Mouse (Mus musculus): ENCODE measurements around the gene Adgrg1. TPM values are rescaled to one million over a fixed set of nuclear protein-coding genes. Genes with fewer than 3 reads are reported as not detected.

Adgrg1 gene
- 124 and 249 TPM in 2 replicates for polyA plus RNA-seq (2012)

DNA sequence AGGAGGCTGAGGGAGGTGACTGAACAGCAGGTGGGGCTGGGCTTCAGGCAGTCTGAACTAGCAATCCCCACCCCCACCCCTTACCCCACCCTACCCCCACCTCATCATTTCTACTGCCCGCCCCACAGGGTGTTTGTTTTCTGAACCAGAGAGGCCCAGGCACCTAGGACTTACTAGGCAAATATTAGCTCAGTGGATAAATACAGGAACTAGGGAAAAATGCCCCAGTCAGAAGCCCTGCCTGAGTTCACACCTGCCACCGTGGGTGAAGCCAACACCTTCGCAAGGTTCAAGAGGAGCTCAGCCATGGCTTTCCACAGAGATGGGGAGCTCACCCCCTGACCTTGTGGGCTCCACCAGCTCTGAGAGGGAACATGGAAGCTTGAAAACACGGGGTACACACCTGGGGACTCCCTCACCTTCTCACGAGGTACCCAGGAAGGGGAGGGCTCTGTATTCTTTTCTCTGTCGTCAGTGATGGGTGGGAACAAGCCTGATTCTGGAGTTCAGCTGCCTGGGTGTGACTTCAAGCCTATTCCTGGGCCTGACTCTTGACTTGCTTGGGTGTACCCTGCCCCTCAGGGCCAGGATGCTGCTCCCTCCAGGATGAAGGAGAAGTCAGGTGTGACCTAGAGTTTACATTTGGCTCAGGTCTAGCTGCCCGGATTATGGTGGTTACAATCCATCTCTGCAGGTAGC lies at the start of gene Adgrg1:
TSS of gene Adgrg1 (plus strand) at position 285 of the 699 bp plus-strand sequence.
- no peak for TF ChIP-seq GATA1 (IDR thresholded peaks at IDR 0.05; ENCODE audit: low read length)

DNA sequence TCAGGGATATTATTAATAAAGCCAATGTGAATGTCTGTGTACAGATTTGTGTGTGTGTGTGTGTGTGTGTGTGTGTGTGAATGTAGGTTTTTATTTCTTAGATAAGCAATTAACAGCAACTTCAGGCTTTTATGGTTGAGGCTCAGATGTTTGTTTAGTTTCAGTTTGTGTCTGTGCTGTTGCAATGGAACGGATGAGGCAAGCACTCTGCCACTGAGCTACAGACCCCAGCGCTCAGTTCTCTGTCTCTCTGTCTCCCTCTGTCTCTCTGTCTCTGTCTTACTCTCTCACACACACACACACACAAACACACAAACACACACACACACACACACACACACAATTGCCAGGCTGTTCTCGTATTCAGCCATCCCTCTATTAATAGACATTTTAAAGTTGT lies 46.3 kb upstream of the Adgrg1 start:
- TF ChIP-seq GATA1 (IDR thresholded peaks at IDR 0.05; ENCODE audit: low read length), result no peak

- TF ChIP-seq GATA1 (IDR thresholded peaks at IDR 0.05; ENCODE audit: low read length), result no peak
These were observed 40.6 kb upstream of the Adgrg1 start for GRCm38 (mm10) chr8:94933918-94934317.

GRCm38 (mm10) chr8:94935172-94935571 lies 39.4 kb upstream of the Adgrg1 start:
- no peak for TF ChIP-seq GATA1 (IDR thresholded peaks at IDR 0.05; ENCODE audit: low read length)

DNA sequence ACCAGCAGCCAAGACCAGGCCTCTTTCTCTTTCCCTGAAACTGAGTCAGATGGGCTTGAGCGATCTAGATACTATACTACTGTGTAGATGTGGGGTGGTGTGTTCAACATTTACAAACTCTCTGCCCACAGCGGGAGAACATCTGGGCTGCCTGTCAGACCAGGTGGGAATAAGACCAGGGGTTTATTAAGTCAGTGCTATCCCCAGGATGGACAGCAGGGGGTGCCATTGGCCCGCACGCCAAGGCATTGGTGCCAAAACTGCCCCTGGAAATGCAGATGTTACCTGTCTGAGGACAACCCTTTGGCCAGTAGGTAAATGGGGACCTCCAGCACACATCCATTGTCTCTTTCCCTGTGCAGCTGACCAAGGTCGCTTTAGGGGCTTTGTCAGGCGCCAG lies 32.0 kb upstream of the Adgrg1 start:
- TF ChIP-seq GATA1 (IDR thresholded peaks at IDR 0.05; ENCODE audit: low read length), result no peak

DNA sequence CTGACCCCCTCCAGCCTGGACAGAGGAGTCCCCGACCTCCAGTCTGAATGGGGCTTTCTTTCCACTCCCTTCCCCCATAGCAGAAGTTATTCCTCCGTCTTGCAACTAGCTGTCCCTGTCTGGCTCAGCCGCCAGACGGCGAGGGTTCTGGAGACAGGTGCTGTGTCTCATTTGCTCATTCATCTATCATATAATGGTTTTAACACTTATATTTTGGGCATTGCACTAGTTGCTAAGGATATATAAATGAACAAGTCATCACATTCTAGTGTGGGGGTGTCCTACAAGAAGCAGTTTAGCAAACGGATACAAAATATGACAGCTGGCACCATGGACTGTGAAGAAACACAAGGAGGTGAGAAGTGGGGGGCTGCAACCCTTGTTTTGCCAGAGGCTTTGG lies 29.4 kb upstream of the Adgrg1 start:
- TF ChIP-seq GATA1 (IDR thresholded peaks at IDR 0.05; ENCODE audit: low read length), result no peak

DNA sequence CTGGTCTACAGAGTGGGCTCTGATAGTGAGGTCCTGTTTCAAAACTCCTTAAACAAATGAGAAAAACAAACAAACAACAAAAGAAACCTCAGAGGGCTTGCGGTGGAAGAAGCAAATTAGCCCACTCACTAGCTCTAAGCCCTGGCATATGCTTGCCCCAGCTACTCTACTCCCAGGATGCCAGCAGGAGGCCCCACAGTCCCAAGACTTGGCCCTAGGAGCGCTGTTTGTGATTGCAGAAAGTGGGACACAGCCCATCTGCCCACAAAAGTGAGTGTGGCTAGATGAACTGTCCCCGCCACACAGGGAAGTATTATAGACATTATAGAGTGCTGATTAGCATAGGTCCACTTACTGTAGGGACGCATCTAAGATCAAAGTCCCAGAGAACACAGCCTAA lies 26.1 kb upstream of the Adgrg1 start:
- no peak for TF ChIP-seq GATA1 (IDR thresholded peaks at IDR 0.05; ENCODE audit: low read length)

DNA sequence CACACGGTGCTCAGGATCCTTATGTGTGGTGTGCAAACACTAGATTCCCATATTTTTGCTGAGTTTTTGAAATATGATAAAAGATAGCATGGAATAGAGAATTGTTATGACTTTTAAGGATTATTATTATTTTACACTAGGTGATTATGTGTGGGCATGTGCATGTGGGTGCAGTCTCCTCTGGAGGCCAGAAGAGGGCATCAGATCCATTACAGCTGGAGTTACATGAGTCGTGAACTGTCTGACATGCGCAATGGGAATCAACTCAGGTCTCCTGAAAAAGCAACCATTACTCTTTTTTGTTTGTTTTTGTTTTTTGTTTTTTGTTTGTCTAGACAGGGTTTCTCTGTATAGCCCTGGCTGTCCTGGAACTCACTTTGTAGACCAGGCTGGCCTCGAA lies 25.5 kb upstream of the Adgrg1 start:
- no peak for TF ChIP-seq GATA1 (IDR thresholded peaks at IDR 0.05; ENCODE audit: low read length)

DNA sequence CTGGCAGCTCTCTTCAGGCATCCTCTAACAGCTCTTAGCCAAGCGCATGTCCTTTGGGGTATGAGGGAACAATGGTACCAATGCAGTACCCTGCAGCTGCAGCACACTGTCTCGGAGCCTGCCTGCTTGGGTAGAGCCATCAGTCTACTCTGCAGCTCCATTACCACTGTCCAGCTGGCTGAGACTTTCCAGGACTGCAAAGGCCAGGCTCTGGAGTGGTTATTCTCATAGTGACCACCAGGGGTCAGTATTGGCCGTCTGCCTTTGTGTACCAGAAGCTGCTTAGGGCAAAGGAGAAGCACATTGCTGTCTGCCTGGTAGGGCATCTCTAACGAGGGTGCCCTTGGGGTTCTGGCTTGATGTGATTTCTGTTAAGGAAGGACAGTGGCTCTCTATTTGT lies 24.5 kb upstream of the Adgrg1 start:
- TF ChIP-seq GATA1 (IDR thresholded peaks at IDR 0.05; ENCODE audit: low read length), result no peak

DNA sequence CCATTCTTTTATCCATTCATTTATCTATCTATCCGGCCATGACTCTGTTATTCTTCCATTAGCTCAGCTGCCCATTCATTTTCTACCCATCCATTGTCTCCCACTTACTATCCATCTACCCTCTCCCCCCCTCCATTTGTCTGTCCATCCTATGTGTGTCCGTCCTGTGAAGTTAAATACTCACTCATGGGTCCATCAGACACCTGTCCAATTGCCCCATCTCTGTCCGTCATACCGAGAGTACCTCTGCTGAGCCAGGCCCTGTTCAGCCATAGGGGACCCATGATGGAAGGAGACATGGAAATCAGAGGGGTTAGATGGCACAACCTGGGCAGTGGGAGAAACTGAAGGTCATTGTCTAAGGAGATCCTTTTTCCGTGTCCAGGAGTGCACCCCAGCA lies 24.1 kb upstream of the Adgrg1 start:
- TF ChIP-seq GATA1 (IDR thresholded peaks at IDR 0.05; ENCODE audit: low read length), result no peak

DNA sequence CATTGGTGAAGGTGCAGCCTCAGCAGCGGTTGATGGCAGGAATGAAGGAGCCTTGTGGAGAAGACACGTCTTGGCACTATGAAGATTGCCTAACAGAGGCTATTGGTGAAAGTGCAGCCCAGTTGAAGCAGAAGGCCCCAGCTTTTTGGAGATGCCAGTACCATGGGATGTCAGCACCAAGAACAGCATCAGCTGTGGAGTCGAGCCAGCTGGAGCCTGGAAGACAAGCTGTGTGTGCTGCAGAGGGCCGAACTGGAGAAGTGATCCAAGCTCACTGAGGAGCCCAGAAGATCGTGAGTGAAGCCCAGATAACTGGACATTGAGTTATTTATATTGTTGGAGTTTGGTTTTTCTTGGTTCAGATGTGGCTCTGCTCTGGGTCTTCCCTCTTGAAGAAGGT lies 22.5 kb upstream of the Adgrg1 start:
- no peak for TF ChIP-seq GATA1 (IDR thresholded peaks at IDR 0.05; ENCODE audit: low read length)

- no peak for TF ChIP-seq GATA1 (IDR thresholded peaks at IDR 0.05; ENCODE audit: low read length)
These were observed 20.8 kb upstream of the Adgrg1 start for GRCm38 (mm10) chr8:94953624-94954367.

GRCm38 (mm10) chr8:94954368-94954737 lies 20.2 kb upstream of the Adgrg1 start:
- TF ChIP-seq GATA1 (IDR thresholded peaks at IDR 0.05; ENCODE audit: low read length), result no peak

DNA sequence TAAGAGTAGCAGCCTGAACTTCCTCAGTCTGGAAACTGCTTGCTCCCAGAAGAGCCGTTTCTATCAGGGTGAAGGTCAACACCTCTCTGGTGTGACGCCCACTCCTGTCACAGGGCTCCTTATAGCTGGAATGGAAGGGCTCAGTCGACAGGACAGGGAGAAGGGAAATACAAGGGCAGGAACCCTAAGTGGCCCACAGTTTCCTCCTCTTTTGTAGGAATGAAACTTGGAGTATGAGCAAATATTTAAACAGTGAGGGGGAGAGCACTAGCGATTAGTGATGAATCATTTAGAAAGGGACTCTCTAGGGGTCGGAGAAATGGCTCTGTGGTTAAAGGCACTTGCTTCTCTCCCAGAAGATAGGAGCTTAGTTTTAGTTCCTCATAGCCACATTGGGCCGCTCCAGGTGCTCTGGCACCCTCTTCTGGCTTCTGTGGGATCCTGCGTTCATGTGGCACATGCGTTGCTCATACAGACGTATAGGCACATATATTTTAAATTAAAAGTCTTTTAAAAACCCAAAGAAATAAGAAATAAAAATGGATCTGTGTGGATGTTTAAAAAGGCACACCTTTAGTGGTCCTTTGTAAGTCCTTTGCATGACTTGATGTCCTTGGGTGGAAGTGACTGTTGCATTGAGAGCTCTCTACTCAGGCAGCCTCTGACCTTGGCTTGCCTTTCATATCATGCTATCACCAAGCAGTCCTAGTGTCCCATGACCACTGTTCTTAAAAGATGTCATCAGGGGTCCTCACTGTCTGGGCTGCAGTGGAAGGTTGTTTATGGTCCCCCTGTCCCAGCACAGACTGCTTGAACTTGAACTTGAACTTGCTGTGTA lies 19.4 kb upstream of the Adgrg1 start:
- no peak for TF ChIP-seq GATA1 (IDR thresholded peaks at IDR 0.05; ENCODE audit: low read length)

DNA sequence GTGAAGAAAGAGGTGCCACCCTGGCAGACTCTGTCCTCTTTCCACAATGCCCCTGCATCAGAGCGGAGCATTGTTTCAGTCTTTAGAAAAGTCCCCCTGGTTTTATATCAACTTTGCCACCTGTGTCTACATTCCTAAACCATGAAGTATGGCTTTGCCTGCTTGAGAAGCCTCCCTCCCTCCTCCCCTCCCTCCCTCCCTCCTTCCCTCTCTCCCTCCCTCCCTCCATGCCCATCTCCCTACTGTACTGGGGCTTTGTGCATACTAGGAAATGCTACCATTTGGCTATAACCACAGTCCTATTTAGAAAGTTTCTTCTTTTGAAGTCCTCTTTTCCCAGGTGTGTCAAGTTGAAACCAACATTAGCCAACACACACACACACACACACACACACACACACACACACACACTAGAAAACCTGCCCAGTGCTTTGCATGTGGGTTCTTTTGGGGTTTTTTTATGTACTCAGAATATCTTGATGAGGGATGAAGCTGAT lies 18.4 kb upstream of the Adgrg1 start:
- TF ChIP-seq GATA1 (IDR thresholded peaks at IDR 0.05; ENCODE audit: low read length), result no peak

DNA sequence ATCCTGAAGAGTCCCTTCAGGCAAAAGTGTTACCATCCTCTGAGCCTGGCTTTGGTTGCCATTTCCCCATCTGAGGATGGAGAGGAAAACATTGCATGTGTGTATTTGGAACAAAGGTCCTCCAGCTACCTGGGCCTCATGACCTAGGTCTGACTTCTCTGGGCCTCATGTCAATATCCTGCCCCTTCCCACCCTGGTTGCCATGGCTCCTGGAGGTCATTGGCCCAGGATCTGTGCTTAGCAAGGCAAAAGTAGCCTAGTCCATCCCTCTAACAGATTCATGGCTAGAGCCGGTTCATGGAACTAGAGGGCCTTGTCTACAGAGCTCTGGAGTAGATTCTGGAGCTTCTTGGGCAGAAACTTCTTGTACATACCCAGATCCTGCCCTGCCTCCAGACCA lies 12.3 kb upstream of the Adgrg1 start:
- TF ChIP-seq GATA1 (IDR thresholded peaks at IDR 0.05; ENCODE audit: low read length), result no peak

Measured in G1E-ER4 (cell line).